Comparison of ENCODE assay signal across 9 mouse cellular contexts in the genomic region with DNA sequence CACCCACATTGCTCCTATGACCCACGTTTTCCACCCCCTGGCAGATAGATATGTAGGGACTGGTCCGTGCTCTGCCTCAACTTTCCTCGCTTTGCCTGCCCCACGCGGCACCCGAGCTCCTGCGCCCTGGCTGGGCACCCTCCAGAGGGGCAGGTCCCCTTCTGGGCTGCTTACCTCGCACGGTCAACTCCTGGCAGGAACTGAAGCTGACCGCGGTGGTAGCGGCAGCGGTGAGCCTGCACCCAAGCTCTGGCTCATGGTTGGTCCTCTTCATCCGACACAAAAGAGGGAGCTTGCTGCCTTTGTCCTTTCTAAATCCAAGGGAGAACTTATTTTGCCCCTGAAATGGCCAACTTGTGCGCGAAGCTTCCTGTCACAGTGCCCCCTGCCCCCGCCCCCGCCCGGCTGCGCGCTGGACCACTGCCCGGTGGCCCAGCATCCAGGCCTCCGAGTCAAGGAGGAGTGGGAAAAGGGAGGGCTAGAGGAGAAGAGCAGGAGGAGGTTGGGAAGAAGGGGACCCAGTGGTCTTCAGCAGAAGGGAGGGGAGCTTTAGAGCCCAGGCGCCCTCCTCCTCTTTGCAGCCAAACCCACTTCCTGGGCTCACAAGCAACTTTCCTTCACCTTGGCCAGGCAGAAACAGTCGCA. TPM values are rescaled to one million over a fixed set of nuclear protein-coding genes. Genes with fewer than 3 reads are reported as not detected.
DNase-seq lines count a peak whose midpoint lies in the region; ATAC-seq and TF ChIP-seq lines count a peak whose summit lies in the region.
"Had no signal": no experiment of that assay in that cellular context is flagged by ENCODE, and none has a peak within 500 bp of the region (broad histone marks: within the 10 kb centered on the region; RNA-seq: fewer than 3 reads in every experiment).

Gene Grm3 (minus strand): TSS at position 215 of the 645 bp plus-strand sequence.

- 4% methylated on average over 25 of the region's 25 CpGs for WGBS in heart, embryonic 13.5 days
- WGBS in midbrain, embryonic 12.5 days = under 1% methylated on average over 24 of the region's 25 CpGs

- peaks cover 20% of the 10 kb centered on the region for H3K4me1 ChIP-seq in heart, embryonic 13.5 days
- no peaks in the 10 kb centered on the region; the same call in none of the 2 replicates for H3K4me1 ChIP-seq in embryonic fibroblast, embryonic 13.5 days (ENCODE audit: control insufficient read depth, insufficient read depth, low read length)
- peaks cover 19% of the 10 kb centered on the region for H3K4me1 ChIP-seq in midbrain, embryonic 12.5 days

- H3K36me3 ChIP-seq in heart, embryonic 13.5 days = no peaks in the 10 kb centered on the region
- no peaks in the 10 kb centered on the region for H3K36me3 ChIP-seq in midbrain, embryonic 12.5 days

- H3K4me2 ChIP-seq in heart, embryonic 13.5 days = peak within 1 kb of the TSS; percentile 94
- H3K4me2 ChIP-seq in midbrain, embryonic 12.5 days (replicated peaks) = peak within 1 kb of the TSS; percentile 94

- H3K9ac ChIP-seq in heart, embryonic 13.5 days = peak within 1 kb of the TSS; percentile 72
- peak within 1 kb of the TSS; percentile 72 for H3K9ac ChIP-seq in midbrain, embryonic 12.5 days (replicated peaks)

- no peak for DNase-seq in heart, postnatal 10 days
- peak; percentile 5 for DNase-seq in R1 (ENCODE audit: low read depth, low spot score)
- DNase-seq in layer of hippocampus, adult 18-20 months (ENCODE audit: low spot score in 2 of 2) = peak in 1 of 2 experiments; percentile 31
- no peak for DNase-seq in gastrocnemius, adult 18-20 months (ENCODE audit: low spot score)

- H3K27me3 ChIP-seq in heart, embryonic 13.5 days (replicated peaks) = peaks cover 28% of the 10 kb centered on the region
- H3K27me3 ChIP-seq in midbrain, embryonic 12.5 days = 0 out of 2 replicates have a peak, but pooled peaks cover 9% of the 10 kb centered on the region

- ATAC-seq in heart, embryonic 13.5 days (ENCODE audit: extremely low read depth, insufficient number of reproducible peaks, low FRiP score, low TSS enrichment) = no peak
- peak; percentile 55 for ATAC-seq in midbrain, embryonic 12.5 days (ENCODE audit: low FRiP score, low read depth)
- ATAC-seq in erythroid progenitor cell, adult 5-6 weeks (replicated peaks; ENCODE audit: low FRiP score, poor library complexity, severe bottlenecking) = no peak

- H3K9me3 ChIP-seq in heart, embryonic 13.5 days = no peaks in the 10 kb centered on the region
- no peaks in the 10 kb centered on the region for H3K9me3 ChIP-seq in midbrain, embryonic 12.5 days

- intact Hi-C loops in heart, postnatal 10 days (cut with DNase I) = no loop called here

- H3K4me3 ChIP-seq in heart, embryonic 13.5 days = peak within 1 kb of the TSS; percentile 56
- H3K4me3 ChIP-seq in embryonic fibroblast, embryonic 13.5 days (ENCODE audit: insufficient read depth, low read length) = peak within 1 kb of the TSS; percentile 50
- peak within 1 kb of the TSS; percentile 55 for H3K4me3 ChIP-seq in midbrain, embryonic 12.5 days

- H3K27ac ChIP-seq in heart, embryonic 13.5 days (replicated peaks) = no peak within 1 kb of the TSS
- no peak within 1 kb of the TSS for H3K27ac ChIP-seq in embryonic fibroblast, embryonic 13.5 days (ENCODE audit: insufficient read depth, low read length)
- H3K27ac ChIP-seq in midbrain, embryonic 12.5 days (replicated peaks) = peak within 1 kb of the TSS; percentile 67

- TF ChIP-seq POLR2A in embryonic fibroblast, embryonic 13.5 days (IDR thresholded peaks at IDR 0.05; ENCODE audit: low read depth, low read length) = no peak

- TF ChIP-seq CTCF in embryonic fibroblast, embryonic 13.5 days (IDR thresholded peaks at IDR 0.05; ENCODE audit: borderline replicate concordance, insufficient read depth, low read length) = no peak

RNA-seq across cellular contexts. Expression of gene Grm3, which starts in this region (rescaled TPM):
- 0.32 TPM in 2 replicates for polyA plus RNA-seq in heart, embryonic 13.5 days (2015; fragmentation: Nextera tagmentation; extraction: Ambion mirVana)
- total RNA-seq in heart, postnatal 10 days (2021) = under 1 TPM in 1 of 2 experiments, not detected in 1; 0.07 TPM
- not detected in 2 replicates for polyA plus RNA-seq in embryonic fibroblast, embryonic 13.5 days (2011; ENCODE audit: insufficient read length, low read depth, missing spikeins)
- total RNA-seq in layer of hippocampus, adult 18-20 months (2021) = 10 to 100 TPM; 64.4 TPM
- 11.0 and 12.6 TPM in 2 replicates for polyA plus RNA-seq in midbrain, embryonic 12.5 days (2016; fragmentation: Nextera tagmentation; extraction: Ambion mirVana)
- 0.72 TPM in 1 of 2 replicates, not detected in the other for total RNA-seq in erythroid progenitor cell, adult 5-6 weeks (2015; ENCODE audit: low replicate concordance)
- total RNA-seq in erythroid progenitor cell, adult 5-6 weeks (2017; ENCODE audit: low replicate concordance) = not detected in 2 replicates
- total RNA-seq in gastrocnemius, adult 18-20 months (2021) = not detected
- polyA plus RNA-seq: large intestine, adult 2 months had no signal

Comparison
In these comparisons a context has a peak if more than half of its experiments do, and no peak if none do; other contexts are left out.
1. RNA of gene Grm3 (total RNA-seq): 64.4 TPM in layer of hippocampus, adult 18-20 months; 0.07 TPM in heart, postnatal 10 days, 0.72 TPM in erythroid progenitor cell, adult 5-6 weeks and not detected in gastrocnemius, adult 18-20 months; every median in the first group is over 10 times any median in the second.
2. Peak in every context shown above with its lines, with median percentiles within 50 percentile points of each other: H3K4me3 ChIP-seq.